Mouse (Mus musculus): Measurements from ENCODE around the gene Arhgap24.

The Arhgap24 gene

DNA sequence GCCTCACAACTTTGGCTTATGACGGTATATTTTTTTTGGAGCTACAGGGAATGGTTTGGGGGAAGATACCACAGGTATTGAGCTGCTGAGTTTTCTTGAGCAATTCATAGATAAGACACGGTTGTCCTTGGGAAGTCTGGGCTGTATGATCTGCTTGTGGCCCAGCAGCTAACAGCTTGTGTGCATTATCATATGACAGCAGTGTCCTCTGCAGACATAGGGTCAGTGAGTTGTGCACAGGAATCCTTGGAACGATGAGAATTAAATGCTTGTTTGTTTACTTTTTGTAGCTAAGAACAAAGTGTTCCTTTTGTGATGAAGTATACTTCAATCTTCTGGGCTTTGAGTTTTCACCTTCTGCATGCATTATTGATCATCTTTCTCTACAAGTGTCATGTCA is 21.9 kb downstream of the Arhgap24 start:
- no peak for DNase-seq

DNA sequence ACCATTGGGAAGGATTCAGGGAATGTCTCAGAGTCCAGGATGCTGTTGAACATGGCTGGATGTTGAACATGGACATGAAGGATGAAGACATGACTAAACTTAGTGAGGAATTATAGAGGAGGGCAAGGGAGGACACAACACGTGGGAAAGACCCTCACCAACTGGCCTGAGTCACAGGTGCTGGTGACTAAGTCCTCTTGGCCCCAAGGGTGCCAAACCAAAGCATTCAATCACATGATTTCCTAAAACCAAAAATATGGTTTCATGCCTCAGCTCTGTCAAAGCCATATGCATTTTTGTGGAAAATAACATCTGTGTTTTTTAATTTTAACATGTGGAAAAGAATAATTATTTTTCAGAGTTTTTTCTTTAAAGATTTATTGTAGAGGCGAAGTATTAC is 22.7 kb downstream of the Arhgap24 start:
- no peak for DNase-seq

DNA sequence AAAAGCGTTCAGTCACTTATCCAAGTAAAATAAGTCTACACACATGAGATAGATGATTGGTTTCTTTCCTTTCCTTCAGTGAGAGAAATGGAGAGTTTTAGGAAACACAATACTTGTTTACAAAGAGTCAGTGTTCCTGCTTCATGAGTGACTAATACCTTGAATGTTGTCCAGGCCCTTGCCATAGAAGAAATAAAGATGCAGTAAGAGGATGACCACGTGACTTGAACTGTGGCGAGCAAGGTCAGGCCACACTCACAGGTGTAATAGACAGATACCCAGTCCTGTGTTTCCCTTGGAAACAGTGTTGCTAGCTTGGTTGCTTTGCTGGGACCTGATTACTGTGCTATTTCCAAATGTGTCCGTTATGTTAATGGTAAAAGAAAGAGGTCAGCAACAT is 23.4 kb downstream of the Arhgap24 start:
- no peak for DNase-seq

DNA sequence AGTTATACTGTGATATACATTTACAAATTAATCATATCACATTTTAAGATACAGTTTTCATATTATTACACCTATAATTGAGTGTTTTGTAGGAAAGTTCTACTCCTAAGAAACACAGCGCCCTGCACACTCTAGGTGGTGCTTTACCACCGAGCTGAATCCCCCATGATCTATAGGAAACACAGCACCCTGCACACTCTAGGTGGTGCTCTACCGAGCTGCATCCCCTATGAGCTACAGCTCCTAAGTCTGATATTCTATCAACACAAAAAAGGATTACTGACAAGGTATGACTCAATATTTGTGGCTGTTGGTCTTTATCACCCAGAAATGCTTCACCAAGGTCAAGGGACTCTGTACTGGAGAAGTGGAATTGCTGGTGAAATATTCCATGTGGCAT is 27.0 kb downstream of the Arhgap24 start:
- no peak for DNase-seq

DNA sequence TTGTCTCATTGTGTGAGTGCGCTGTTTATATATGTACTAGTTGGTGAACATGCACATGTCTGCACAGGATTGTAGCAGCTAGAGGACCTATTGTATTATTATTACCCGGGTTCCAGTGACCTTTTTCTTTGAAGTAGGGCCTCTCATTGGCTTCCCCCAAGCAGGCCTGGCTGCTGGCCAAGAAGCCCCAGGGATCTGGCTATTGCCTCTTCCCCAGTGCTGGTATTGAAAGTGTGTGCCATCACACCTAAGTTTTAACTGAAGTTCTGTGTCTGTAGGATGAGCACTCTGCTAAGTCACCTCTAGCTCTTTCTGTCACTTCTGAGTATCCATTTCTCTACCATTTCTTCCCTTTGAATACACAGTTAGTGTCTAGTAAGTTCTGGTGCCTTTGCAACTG is 28.2 kb downstream of the Arhgap24 start:
- peak; percentile 5 for DNase-seq

DNA sequence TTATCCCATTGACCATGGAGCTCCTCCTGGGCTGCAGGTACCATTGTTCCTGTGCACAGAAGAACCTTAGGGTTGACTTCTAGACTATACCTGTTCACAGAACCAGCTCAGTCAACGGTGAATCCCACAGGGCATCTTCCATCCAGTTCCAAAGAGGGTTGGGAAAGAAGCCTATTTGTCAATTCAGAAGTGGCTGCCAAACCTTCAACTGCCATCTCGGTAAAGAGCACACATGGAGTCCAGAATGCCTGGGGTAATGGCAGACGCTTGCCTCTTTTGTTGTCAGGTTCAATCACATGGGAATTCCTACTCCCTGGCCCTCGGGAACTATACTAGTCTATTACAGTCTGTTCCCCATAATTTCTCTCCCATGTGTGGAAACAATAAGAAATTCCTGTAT is 30.5 kb downstream of the Arhgap24 start:
- no peak for DNase-seq

DNA sequence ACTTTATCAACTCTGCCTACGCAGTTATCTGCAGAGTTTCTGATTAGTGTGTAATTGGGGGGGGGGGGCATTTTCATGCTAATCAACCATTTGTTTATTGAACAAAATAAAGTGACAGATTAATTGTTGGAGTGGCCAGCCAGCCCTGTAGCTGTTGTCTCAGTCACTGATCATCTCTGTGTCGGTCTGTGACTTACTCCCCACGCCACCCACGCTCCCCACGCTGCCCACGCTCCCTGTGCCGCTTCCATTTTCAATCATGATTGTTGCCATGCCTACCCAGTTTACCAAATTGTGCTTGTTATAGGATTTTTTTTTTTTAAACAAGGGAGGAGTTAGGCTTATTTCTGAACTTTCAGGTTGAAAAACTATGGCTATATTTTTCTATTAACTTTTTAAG is 34.3 kb downstream of the Arhgap24 start:
- no peak for DNase-seq

DNA sequence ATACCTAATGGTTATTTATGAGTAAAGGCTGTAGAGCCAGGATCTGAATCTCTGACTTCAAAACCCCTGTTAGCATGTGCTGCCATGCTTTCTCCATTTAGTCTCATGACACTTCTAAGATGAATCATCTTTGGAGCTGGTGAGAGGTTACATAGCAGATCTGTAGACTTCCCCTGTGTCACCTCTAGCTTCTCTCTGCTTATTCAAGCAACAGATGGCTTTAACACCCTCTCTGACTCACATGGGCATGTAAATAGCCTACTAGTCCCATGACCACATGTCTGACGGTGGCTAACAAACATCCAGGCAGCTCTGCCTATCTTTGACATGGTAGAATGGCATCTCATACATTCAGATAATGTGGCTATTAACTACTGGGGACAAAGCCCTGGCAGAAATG is 39.3 kb downstream of the Arhgap24 start:
- DNase-seq, result no peak

DNA sequence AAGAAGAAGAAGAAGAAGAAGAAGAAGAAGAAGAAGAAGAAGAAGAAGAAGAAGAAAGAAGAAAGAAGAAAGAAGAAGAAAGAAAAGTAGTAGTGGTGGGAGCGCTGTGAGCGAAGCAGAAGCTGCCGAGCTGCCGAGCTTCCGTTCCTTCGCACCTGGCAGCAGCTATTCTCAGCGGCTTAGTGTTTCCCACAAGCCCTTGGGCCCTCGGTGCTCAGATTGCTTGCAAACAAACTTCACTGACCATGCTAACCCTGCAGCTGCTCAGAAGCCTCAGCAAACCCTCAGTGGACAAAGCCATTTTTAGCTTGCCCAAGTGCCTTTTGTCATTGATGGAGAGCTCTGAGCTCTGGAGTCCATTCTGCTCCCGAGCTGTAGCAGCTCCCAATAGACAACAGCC is 54.1 kb downstream of the Arhgap24 start:
- DNase-seq, result no peak

DNA sequence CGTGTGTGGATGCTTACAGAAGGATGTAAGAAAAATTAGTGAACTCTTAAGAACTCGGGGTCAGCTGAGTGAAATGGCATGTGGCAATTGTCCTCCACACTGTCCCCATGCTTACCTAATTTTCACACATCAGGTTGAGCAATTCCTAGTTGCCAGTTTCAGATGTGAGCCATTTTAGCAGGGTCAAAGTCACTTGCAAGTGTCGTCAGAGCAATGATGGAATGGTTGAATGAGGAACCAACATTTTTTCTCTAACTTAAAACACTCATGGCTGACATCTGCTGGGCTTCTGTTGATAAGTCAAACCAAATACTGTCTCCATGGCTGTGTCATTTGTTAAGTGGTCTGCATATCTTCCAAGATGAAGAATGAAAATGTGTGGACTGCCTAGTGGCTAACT is 56.6 kb downstream of the Arhgap24 start:
- DNase-seq, result peak; percentile 4

DNA sequence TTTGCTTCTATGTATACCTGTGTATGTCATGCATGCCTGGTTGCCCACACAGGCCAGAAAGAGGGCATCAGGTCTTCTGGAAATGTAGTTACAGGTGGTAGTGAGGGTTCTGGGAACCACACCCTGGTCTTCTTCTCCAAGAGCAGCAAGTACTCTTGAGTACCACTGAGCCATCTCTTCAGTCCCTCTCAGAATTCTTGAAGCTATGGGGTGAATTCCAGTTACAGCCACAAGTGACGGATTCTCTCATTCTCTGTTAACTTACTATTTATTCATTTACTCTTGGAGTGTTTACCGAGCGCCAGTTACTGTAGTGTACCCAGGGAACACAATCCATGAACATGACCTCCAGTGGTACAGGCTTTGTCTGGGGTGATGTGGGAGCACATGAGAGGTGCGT is 65.1 kb downstream of the Arhgap24 start:
- no peak for DNase-seq

DNA sequence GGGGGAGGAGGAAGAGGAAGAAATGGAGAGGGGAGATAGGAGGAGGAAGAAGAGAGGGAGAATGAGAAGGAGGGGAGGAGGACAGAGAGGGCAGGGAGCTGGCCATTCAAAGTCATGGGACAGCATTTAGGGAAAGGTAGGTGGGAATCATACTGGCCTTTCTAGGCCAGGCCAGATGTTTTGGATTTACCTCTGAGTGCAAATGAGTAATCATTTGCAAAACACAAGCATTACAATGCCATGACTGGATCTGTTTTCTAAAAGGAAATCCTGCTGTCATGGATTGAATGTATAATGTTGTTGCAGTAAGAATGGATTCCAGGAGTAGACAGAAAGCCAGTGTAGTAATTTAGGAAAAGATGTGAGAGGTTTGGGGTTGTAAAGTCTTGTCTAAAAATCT is 66.6 kb downstream of the Arhgap24 start:
- DNase-seq, result no peak

DNA sequence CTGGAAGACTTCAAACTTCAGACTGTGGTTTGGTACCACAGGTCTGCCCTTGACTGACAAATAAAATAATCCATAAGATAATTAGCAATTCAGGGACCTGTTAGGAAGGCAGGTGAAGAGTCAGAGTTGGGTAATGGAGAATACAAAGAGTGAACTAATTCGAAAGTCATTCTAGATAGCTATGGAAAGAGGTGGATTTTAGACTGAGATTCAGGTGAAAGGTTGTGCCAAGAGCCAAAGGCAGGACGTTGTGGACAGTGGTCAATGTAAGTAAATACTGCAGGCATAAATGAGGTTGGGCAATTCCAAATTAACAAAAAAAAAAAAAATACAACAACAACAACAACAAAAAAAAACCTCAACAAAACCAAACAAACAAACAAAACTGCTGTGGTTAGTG is 67.2 kb downstream of the Arhgap24 start:
- no peak for DNase-seq

DNA sequence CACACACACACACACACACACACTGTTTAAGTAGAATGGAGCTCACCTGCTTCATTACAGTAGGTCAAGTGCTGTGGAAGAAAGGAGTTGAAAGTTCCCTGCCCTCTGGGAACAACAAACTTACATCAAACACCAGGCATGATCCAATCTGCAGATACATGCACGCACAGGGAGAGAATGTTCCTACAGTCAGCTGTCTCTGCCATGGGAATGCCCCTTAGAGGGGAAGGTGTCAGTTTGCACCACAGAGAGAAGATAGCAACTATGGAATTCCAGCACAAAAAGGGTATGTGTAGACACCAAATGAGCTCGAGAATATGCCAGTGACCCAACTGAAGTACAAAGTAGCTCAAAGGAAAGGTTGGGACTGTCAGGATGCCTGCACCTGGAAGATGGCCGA is 69.0 kb downstream of the Arhgap24 start:
- no peak for DNase-seq

DNA sequence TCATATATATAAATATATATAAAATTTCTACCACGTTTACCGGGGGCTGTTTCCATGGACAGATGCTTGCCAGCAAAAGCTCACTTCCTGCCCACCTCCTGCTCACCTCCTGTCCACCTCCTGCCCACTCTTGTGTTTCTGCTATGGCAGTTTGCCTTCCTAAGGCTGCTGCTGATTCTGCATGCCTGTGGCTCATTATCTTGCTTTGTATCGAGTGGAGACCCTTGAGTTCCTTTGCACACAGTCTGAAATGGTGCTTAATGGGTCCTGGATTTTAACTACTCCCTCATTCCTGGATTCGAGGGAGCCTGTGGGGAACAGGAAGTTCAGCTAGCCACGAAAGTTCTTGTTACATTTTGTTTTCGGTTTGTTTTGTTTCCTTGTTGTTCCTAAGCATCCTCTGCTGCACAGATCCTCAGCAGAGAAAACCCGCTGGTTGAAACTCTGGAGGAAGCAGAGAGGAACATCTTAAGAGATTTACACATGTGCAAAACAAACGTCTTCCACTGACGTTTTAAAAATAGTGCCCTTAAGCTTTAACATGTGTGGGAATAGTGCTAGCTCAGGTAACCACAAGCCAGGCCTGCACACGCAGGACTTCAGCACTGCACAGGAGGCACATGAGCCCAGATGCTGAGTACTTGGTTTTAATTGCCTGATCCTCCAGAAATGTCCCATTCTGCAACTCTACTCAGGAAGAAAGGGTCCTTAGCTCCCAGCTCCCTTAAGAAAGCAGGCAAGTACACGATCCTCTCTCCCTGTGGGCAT is 69.9 kb downstream of the Arhgap24 start:
- no peak for DNase-seq

DNA sequence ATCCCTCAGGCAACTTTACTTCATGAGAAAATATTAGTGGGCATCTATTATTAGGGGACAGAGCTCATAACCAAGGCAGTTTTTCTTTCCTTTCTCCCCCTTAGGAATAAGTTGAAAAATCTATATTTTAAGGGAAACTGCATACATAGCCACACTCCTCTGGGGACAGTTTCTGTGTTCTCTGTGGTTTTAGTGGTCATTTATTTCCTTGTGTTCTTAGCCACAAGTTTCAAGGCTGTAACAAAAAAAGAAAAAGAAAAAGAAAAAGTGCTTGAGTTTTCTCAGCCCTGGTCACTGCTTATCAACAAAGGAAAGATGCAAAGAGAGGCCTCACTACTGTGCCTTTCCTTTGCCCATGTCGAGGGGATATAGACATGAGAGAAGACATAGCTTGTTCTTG is 71.3 kb downstream of the Arhgap24 start:
- DNase-seq, result no peak

DNA sequence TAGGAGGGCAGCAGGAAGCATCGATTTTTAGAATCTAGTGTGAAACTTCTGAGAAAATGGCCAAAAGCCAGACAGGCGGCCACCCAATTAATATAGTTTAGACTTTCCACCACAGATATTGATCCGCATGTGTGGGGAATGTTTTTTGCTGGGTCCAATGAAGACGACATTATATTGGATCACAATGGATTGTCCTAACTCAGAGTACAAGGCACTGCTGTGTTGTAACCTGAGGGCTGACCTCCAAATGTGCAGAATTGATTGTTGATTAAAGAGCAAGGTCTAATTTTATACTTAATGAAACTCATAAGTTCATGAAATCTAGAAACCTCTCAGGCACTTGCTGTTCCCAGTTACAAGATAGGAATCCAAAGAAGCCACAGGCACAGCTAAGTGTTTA is 74.8 kb downstream of the Arhgap24 start:
- no peak for DNase-seq

DNA sequence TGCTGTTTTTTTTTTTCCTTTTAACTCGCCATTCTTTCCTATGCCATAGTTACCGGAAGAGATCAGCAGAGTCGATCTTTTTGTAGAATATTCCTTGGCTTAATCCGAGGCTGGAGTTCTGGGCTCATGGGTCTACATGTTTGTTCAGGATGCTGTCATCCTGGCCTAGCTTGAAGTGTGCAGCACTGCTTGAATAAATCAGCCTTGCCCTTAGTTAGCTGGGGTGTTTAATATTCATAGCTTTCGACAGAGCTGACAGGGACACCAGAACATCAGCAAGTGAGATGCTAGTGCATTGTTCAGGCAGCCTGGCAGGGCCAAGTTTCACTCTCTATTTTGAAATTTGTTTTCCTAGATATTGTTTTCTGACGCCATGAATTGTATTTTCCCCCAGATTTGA is 79.1 kb downstream of the Arhgap24 start:
- DNase-seq, result no peak

DNA sequence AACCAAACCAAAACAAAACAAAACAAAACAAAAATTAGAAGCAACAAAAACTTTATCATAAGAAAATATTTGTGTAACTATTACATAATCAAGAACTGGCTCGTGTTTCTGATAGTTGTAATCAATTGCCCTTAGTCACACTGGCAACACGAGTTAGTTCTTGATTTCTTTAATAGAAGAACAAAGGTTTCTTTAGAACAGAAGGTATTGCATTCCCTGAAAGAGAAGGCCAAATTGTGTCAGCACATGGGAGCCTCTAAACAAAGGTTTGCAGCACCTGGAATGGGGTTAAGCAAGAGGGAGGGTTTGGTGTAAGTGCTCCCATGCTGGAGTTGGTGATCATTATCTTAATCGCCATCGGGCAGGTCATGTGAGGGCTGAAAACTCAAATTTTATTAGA is 82.8 kb downstream of the Arhgap24 start:
- DNase-seq, result no peak

DNA sequence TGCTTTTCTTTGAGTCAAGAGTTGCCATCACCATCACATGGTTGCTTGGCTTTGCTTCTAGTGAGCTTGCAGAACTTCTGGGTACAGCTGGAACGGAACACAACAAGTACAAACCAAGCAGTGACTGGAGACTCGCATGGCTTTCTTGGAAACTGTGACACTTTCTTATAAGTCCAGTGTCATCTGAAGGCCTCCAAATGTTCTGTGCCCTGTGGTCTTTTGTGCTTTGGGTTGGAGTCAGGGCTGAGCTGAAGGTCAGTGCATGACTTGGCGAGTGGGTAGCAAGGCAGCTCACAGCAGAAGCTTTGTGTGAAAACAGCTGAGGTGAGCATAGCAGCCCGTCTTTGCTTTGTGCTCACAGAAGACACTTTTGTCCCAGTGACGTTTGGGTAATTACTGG is 87.6 kb downstream of the Arhgap24 start:
- peak; percentile 13 for DNase-seq

DNA sequence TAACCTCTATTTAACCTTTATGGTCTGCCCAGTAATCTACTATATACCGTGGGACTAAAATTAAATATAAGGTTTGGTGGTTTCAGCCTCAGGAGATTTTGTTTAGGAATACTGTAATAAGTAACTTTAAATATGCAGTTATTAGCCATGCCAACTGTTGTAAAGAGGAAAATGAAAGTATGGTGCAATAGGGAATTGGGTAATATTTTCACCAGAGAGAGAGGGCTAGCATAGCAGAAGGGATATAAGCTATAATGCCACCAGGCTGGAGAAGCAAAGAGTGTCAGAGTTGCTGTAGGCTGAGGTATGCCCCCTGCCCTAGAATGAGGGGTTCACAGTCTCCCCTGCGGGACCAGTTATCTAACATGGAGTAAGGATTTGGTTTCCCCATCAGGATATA is 90.3 kb downstream of the Arhgap24 start:
- DNase-seq, result no peak

DNA sequence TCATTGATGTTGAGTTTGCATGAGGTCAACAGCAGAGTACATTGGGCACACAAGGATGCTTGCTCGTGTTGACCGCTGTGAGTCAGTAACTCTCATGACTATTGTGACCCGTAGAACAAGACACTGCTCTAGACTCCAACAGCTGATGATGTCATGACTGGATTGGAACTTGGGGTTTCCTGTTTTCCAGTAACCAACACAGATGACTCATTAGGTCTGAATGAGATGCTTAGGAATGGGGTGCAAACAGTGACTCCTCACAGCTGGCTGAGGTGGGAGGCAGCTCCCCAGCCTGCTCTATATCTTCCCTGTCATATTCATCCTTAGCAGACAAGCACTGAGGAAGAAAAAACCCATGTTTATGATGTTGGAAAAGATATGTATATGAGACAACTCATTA is 95.6 kb downstream of the Arhgap24 start:
- no peak for DNase-seq

DNA sequence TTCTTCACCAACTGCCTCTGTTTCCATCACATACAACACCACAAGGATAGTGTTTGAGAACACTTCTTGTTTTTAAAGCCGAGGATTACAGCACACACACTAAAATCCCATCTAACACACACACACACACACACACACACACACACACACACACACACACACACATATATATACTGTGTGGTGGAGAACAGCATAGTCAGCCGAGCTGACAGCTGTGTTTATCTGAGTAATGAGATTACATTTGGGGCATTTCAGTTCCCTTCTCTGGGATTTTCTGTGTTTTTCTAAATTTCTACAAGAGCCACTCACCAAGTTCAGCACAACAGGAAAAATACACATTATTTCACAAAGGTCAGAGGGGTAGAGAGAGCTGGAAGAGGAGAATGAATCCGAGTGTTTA is 96.5 kb downstream of the Arhgap24 start:
- DNase-seq, result no peak

DNA sequence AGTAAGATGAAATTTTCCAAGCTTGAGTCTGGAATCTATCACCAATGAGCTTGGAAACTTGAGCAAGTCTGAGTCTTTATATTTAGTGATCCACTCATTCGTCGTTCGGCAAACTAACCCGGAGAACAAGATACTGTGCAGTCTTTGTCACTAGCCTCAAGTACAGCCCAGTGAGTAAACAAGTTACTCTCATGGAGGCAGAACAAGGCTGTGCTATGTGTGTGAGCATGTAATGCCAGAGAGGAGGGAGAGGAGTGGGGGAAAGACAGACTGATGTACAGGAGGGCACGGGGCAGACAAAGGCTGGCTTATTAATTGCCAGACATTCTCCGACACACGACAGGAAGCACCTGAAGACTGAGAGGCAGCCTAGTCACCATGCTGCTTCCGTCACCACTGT is 97.2 kb downstream of the Arhgap24 start:
- DNase-seq, result no peak

DNA sequence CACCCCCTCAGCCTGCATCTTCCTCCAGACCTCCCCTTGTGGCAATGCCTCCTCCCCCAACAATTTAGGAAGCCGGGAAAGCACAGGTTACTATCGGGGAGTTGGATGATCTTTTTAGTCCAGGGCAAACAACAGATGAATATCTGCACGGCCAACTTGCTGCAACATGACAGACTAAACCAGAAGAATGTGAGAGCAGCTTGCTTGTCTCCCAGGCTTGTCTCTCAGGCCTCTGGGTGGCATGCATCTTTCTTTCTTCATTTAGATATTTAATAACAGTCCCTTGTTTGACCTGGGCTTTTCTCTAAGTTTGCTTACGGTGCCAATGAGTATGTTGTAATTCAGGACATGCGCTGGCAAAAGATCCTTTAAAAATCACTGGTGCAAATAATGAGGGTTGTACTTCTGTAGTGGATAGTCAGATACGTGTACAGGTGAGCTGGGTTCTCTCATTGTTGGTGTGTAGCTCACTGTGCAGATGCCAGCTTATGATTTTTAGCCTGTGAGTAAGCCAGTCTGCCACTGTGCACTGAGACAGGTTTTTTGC is 101.7 kb downstream of the Arhgap24 start:
- DNase-seq, result peak; percentile 7
